Mouse (Mus musculus): ENCODE results near the gene Nanos2.

Gene Nanos2

GRCm38 (mm10) chr7:18987100-18987499, at the start of gene Nanos2:
Nanos2 (plus strand) TSS chr7:18987400.
- no peak for DNase-seq

GRCm38 (mm10) chr7:18942376-18942775, 44.8 kb upstream of the Nanos2 start:
- no peak for DNase-seq

- DNase-seq: no peak
Observed at GRCm38 (mm10) chr7:18942815-18943214, 44.4 kb upstream of the Nanos2 start.

GRCm38 (mm10) chr7:18948151-18948550, 39.0 kb upstream of the Nanos2 start:
- no peak for DNase-seq

- DNase-seq: no peak
Observed at GRCm38 (mm10) chr7:18949781-18950522, 37.2 kb upstream of the Nanos2 start.

- no peak for DNase-seq
Observed at GRCm38 (mm10) chr7:18950523-18951315, 36.5 kb upstream of the Nanos2 start.

- no peak for DNase-seq
Observed at GRCm38 (mm10) chr7:18951397-18951796, 35.8 kb upstream of the Nanos2 start.

- peak; percentile 62 for DNase-seq
Observed at GRCm38 (mm10) chr7:18957569-18958383, 29.4 kb upstream of the Nanos2 start.

GRCm38 (mm10) chr7:18958384-18958766, 28.8 kb upstream of the Nanos2 start:
- no peak for DNase-seq

GRCm38 (mm10) chr7:18959446-18959845, 27.8 kb upstream of the Nanos2 start:
- no peak for DNase-seq

- no peak for DNase-seq
Observed at GRCm38 (mm10) chr7:18962171-18962792, 24.9 kb upstream of the Nanos2 start.

GRCm38 (mm10) chr7:18962795-18963194, 24.4 kb upstream of the Nanos2 start:
- DNase-seq: no peak

- no peak for DNase-seq
Observed at GRCm38 (mm10) chr7:18963294-18963843, 23.8 kb upstream of the Nanos2 start.

GRCm38 (mm10) chr7:18965312-18965711, 21.9 kb upstream of the Nanos2 start:
- DNase-seq: no peak

- DNase-seq: no peak
Observed at GRCm38 (mm10) chr7:18967603-18968002, 19.6 kb upstream of the Nanos2 start.

- DNase-seq: no peak
Observed at GRCm38 (mm10) chr7:18970956-18971355, 16.2 kb upstream of the Nanos2 start.

- no peak for DNase-seq
Observed at GRCm38 (mm10) chr7:18978381-18978780, 8.8 kb upstream of the Nanos2 start.

- DNase-seq: no peak
Observed at GRCm38 (mm10) chr7:18986503-18986902, 697 bp upstream of the Nanos2 start.

- DNase-seq: no peak
Observed at GRCm38 (mm10) chr7:18987747-18988146, 547 bp downstream of the Nanos2 start.

- DNase-seq: no peak
Observed at GRCm38 (mm10) chr7:18988780-18989179, 1.6 kb downstream of the Nanos2 start.

- peak; percentile 19 for DNase-seq
Observed at GRCm38 (mm10) chr7:18989995-18990394, 2.8 kb downstream of the Nanos2 start.

GRCm38 (mm10) chr7:18990601-18991295, 3.5 kb downstream of the Nanos2 start, which contains the start of gene Mypop:
Mypop (plus strand) TSS chr7:18991245.
- peak; percentile 100 for DNase-seq

All from right cerebral cortex, postnatal 25 days (tissue).